8 mouse cellular contexts compared by ENCODE assay signal in genomic region chr12:11196142-11196597, GRCm38 (mm10). TPM values are rescaled to one million over a fixed set of nuclear protein-coding genes. Genes with fewer than 3 reads are reported as not detected.
DNase-seq lines count a peak whose midpoint lies in the region; ATAC-seq and TF ChIP-seq lines count a peak whose summit lies in the region.

No protein-coding gene starts in this region.

- H3K36me3 ChIP-seq in limb, embryonic 12.5 days, result no peaks in the 10 kb centered on the region
- no peaks in the 10 kb centered on the region for H3K36me3 ChIP-seq in midbrain, embryonic 13.5 days
- H3K36me3 ChIP-seq in small intestine, adult 2 months (ENCODE audit: control insufficient read depth, insufficient read depth, low read length), result no peaks in the 10 kb centered on the region

- H3K27ac ChIP-seq in limb, embryonic 12.5 days, result no peak overlapping the region
- no peak overlapping the region for H3K27ac ChIP-seq in midbrain, embryonic 13.5 days
- no peak overlapping the region for H3K27ac ChIP-seq in small intestine, adult 2 months (ENCODE audit: insufficient read depth, low read depth, low read length)

- 0 out of 2 replicates have a peak, but pooled peaks cover 3% of the 10 kb centered on the region for H3K4me1 ChIP-seq in limb, embryonic 12.5 days (replicated peaks)
- H3K4me1 ChIP-seq in midbrain, embryonic 13.5 days (replicated peaks), result peaks cover 3% of the 10 kb centered on the region; the same call in 1 of the 2 replicates
- no peaks in the 10 kb centered on the region for H3K4me1 ChIP-seq in small intestine, adult 2 months (ENCODE audit: control insufficient read depth, insufficient read depth, insufficient read length, low read length)

- no peaks in the 10 kb centered on the region for H3K27me3 ChIP-seq in limb, embryonic 12.5 days
- H3K27me3 ChIP-seq in midbrain, embryonic 13.5 days, result no peaks in the 10 kb centered on the region
- no peaks in the 10 kb centered on the region for H3K27me3 ChIP-seq in small intestine, adult 2 months (ENCODE audit: control insufficient read depth, insufficient read depth, low read length)

- no peaks in the 10 kb centered on the region for H3K9me3 ChIP-seq in limb, embryonic 12.5 days
- no peaks in the 10 kb centered on the region for H3K9me3 ChIP-seq in midbrain, embryonic 13.5 days

- 0 out of 2 replicates have a peak overlapping the region, but pooled peaks have one; percentile 13 for H3K4me3 ChIP-seq in limb, embryonic 12.5 days (replicated peaks)
- no peak overlapping the region; the same call in 1 of the 2 replicates for H3K4me3 ChIP-seq in midbrain, embryonic 13.5 days (replicated peaks)
- H3K4me3 ChIP-seq in small intestine, adult 2 months (ENCODE audit: low read depth, low read length), result peak overlapping the region; percentile 38; the same call in 1 of the 2 replicates

- no peak overlapping the region for H3K9ac ChIP-seq in limb, embryonic 12.5 days (replicated peaks)
- H3K9ac ChIP-seq in midbrain, embryonic 13.5 days (replicated peaks), result no peak overlapping the region

- peak overlapping the region; percentile 53 for H3K4me2 ChIP-seq in limb, embryonic 12.5 days
- peak overlapping the region; percentile 43 for H3K4me2 ChIP-seq in midbrain, embryonic 13.5 days (replicated peaks)

- peak; percentile 68; the same call in 1 of the 2 replicates for ATAC-seq in limb, embryonic 12.5 days (ENCODE audit: insufficient number of reproducible peaks, insufficient read depth, low FRiP score, low TSS enrichment, low read depth)
- ATAC-seq in midbrain, embryonic 13.5 days, result peak; percentile 89

- WGBS in limb, embryonic 12.5 days, result 10% methylated on average over 16 of the region's 19 CpGs
- 9% methylated on average over 18 of the region's 19 CpGs for WGBS in midbrain, embryonic 13.5 days
- WGBS in small intestine, adult 2 months, result 5% methylated on average over 18 of the region's 19 CpGs

- peak; percentile 73 for TF ChIP-seq CTCF in small intestine, adult 2 months (IDR thresholded peaks at IDR 0.05; ENCODE audit: extremely low read depth, insufficient read length, insufficient replicate concordance, low read depth, low read length)

- no peak for TF ChIP-seq POLR2A in small intestine, adult 2 months (IDR thresholded peaks at IDR 0.05; ENCODE audit: low read depth, low read length)

- DNase-seq in adrenal gland, adult 2 months, result peak; percentile 83
- peak; percentile 87 for DNase-seq in embryo, embryonic 9.5 days (ENCODE audit: extremely low spot score)
- DNase-seq in heart, adult 18-20 months, result peak; percentile 83 to 90
- DNase-seq in kidney, adult 11 months, result peak; percentile 58
- no peak for DNase-seq in MN1 (ENCODE audit: low spot score)

RNA-seq across cellular contexts. Expression of gene Msgn1, which starts 12.6 kb away (rescaled TPM):
- total RNA-seq in adrenal gland, adult 2 months (2021), result not detected
- not detected in 2 replicates for polyA plus RNA-seq in adrenal gland, adult 2 months (2012; rRNA removed)
- total RNA-seq in heart, adult 18-20 months (2021), result not detected
- polyA plus RNA-seq in limb, embryonic 12.5 days (2016; fragmentation: Nextera tagmentation; extraction: Ambion mirVana), result not detected in 2 replicates
- not detected in 2 replicates for polyA plus RNA-seq in midbrain, embryonic 13.5 days (2015; fragmentation: Nextera tagmentation; extraction: Ambion mirVana)
- polyA plus RNA-seq in small intestine, adult 2 months (2012; rRNA removed), result not detected in 2 replicates

RNA-seq across cellular contexts. Expression of gene Kcns3, which starts 45.3 kb away (rescaled TPM):
- total RNA-seq in adrenal gland, adult 2 months (2021), result 1 to 10 TPM; 3.0 to 6.7 TPM
- polyA plus RNA-seq in adrenal gland, adult 2 months (2012; rRNA removed), result 1.5 and 1.6 TPM in 2 replicates
- total RNA-seq in heart, adult 18-20 months (2021), result under 1 TPM; 0.84 to 0.90 TPM
- 0.61 and 0.70 TPM in 2 replicates for polyA plus RNA-seq in limb, embryonic 12.5 days (2016; fragmentation: Nextera tagmentation; extraction: Ambion mirVana)
- polyA plus RNA-seq in midbrain, embryonic 13.5 days (2015; fragmentation: Nextera tagmentation; extraction: Ambion mirVana), result 0.22 and 0.46 TPM in 2 replicates
- polyA plus RNA-seq in small intestine, adult 2 months (2012; rRNA removed), result 0.86 and 0.98 TPM in 2 replicates
